Mouse (Mus musculus): ENCODE measurements at regions not wholly inside any gene's neighbourhood (a gene's known extent, or its start where the extent isn't known, plus 50 kb on each side); places are given as distances from the start of the nearest gene placed in this dataset.

- Histone ChIP-seq H3K36me3 (replicated peaks; ENCODE audit: control insufficient read depth, insufficient read depth, low read length) (no peaks in the 10 kb centered on the region), H3K27me3 (ENCODE audit: control insufficient read depth, insufficient read depth, low read length) (no peaks in the 10 kb centered on the region), H3K9me3 (replicated peaks; ENCODE audit: control insufficient read depth, low read length) (no peaks in the 10 kb centered on the region), H3K27ac (ENCODE audit: low read depth) (no peak overlapping the region), H3K4me2 (ENCODE audit: low read depth, low read length) (no peak overlapping the region), H3K4me3 (ENCODE audit: low read depth, low read length) (no peak overlapping the region), H3K9ac (replicated peaks; ENCODE audit: low read depth, low read length) (no peak overlapping the region), H3K4me1 (ENCODE audit: control insufficient read depth, insufficient read depth) (no peaks in the 10 kb centered on the region)
- no peak for DNase-seq (ENCODE audit: low spot score)
- 75% methylated on average over 3 of the region's 3 CpGs for WGBS
- TF ChIP-seq EP300 (IDR thresholded peaks at IDR 0.05; ENCODE audit: low read depth): no peak
- TF ChIP-seq CTCF (IDR thresholded peaks at IDR 0.05; ENCODE audit: low read depth): no peak
- no peak for ATAC-seq (ENCODE audit: insufficient read depth, low read depth)
Measured at GRCm38 (mm10) chr8:6775103-6775502, 1670.0 kb upstream of the Slc10a2 start.

- Histone ChIP-seq H3K4me2 (ENCODE audit: low read depth, low read length) (no peak overlapping the region), H3K9ac (replicated peaks; ENCODE audit: low read depth, low read length) (no peak overlapping the region), H3K27ac (ENCODE audit: low read depth) (no peak overlapping the region), H3K36me3 (replicated peaks; ENCODE audit: control insufficient read depth, insufficient read depth, low read length) (no peaks in the 10 kb centered on the region), H3K4me1 (ENCODE audit: control insufficient read depth, insufficient read depth) (no peaks in the 10 kb centered on the region), H3K9me3 (replicated peaks; ENCODE audit: control insufficient read depth, low read length) (no peaks in the 10 kb centered on the region), H3K27me3 (ENCODE audit: control insufficient read depth, insufficient read depth, low read length) (no peaks in the 10 kb centered on the region), H3K4me3 (ENCODE audit: low read depth, low read length) (no peak overlapping the region)
- TF ChIP-seq EP300 (IDR thresholded peaks at IDR 0.05; ENCODE audit: low read depth) (no peak), CTCF (IDR thresholded peaks at IDR 0.05; ENCODE audit: low read depth) (no peak)
- ATAC-seq (ENCODE audit: insufficient read depth, low read depth) (no peak), DNase-seq (ENCODE audit: low spot score) (no peak)
- WGBS: 79% methylated on average over 3 of the region's 3 CpGs
Measured at GRCm38 (mm10) chr8:6729571-6729970, 1624.4 kb upstream of the Slc10a2 start.

GRCm38 (mm10) chr8:6708886-6709449 is 1603.8 kb upstream of the Slc10a2 start:
- Histone ChIP-seq H3K9me3 (replicated peaks; ENCODE audit: control insufficient read depth, low read length) (no peaks in the 10 kb centered on the region), H3K9ac (replicated peaks; ENCODE audit: low read depth, low read length) (no peak overlapping the region), H3K4me2 (ENCODE audit: low read depth, low read length) (no peak overlapping the region), H3K4me1 (ENCODE audit: control insufficient read depth, insufficient read depth) (no peaks in the 10 kb centered on the region), H3K27ac (ENCODE audit: low read depth) (no peak overlapping the region), H3K27me3 (ENCODE audit: control insufficient read depth, insufficient read depth, low read length) (no peaks in the 10 kb centered on the region), H3K4me3 (ENCODE audit: low read depth, low read length) (no peak overlapping the region), H3K36me3 (replicated peaks; ENCODE audit: control insufficient read depth, insufficient read depth, low read length) (no peaks in the 10 kb centered on the region)
- 44% methylated on average over 3 of the region's 3 CpGs for WGBS
- DNase-seq (ENCODE audit: low spot score) (no peak), ATAC-seq (ENCODE audit: insufficient read depth, low read depth) (no peak)
- no peak for TF ChIP-seq CTCF (IDR thresholded peaks at IDR 0.05; ENCODE audit: low read depth)
- no peak for TF ChIP-seq EP300 (IDR thresholded peaks at IDR 0.05; ENCODE audit: low read depth)

- Histone ChIP-seq H3K4me3 (ENCODE audit: low read depth, low read length) (no peak overlapping the region), H3K9me3 (replicated peaks; ENCODE audit: control insufficient read depth, low read length) (no peaks in the 10 kb centered on the region), H3K4me1 (ENCODE audit: control insufficient read depth, insufficient read depth) (no peaks in the 10 kb centered on the region), H3K36me3 (replicated peaks; ENCODE audit: control insufficient read depth, insufficient read depth, low read length) (no peaks in the 10 kb centered on the region), H3K4me2 (ENCODE audit: low read depth, low read length) (no peak overlapping the region), H3K27ac (ENCODE audit: low read depth) (no peak overlapping the region), H3K9ac (replicated peaks; ENCODE audit: low read depth, low read length) (no peak overlapping the region), H3K27me3 (ENCODE audit: control insufficient read depth, insufficient read depth, low read length) (no peaks in the 10 kb centered on the region)
- ATAC-seq (ENCODE audit: insufficient read depth, low read depth) (no peak), DNase-seq (ENCODE audit: low spot score) (no peak)
- 78% methylated on average over 4 of the region's 4 CpGs for WGBS
- TF ChIP-seq CTCF (IDR thresholded peaks at IDR 0.05; ENCODE audit: low read depth): no peak
- no peak for TF ChIP-seq EP300 (IDR thresholded peaks at IDR 0.05; ENCODE audit: low read depth)
Measured at GRCm38 (mm10) chr8:6688595-6688994, 1583.4 kb upstream of the Slc10a2 start.

- Histone ChIP-seq H3K9me3 (replicated peaks; ENCODE audit: control insufficient read depth, low read length) (no peaks in the 10 kb centered on the region), H3K4me1 (ENCODE audit: control insufficient read depth, insufficient read depth) (no peaks in the 10 kb centered on the region), H3K27me3 (ENCODE audit: control insufficient read depth, insufficient read depth, low read length) (no peaks in the 10 kb centered on the region), H3K27ac (ENCODE audit: low read depth) (no peak overlapping the region), H3K4me2 (ENCODE audit: low read depth, low read length) (no peak overlapping the region), H3K36me3 (replicated peaks; ENCODE audit: control insufficient read depth, insufficient read depth, low read length) (no peaks in the 10 kb centered on the region), H3K9ac (replicated peaks; ENCODE audit: low read depth, low read length) (no peak overlapping the region), H3K4me3 (ENCODE audit: low read depth, low read length) (no peak overlapping the region)
- DNase-seq (ENCODE audit: low spot score): no peak
- TF ChIP-seq CTCF (IDR thresholded peaks at IDR 0.05; ENCODE audit: low read depth) (no peak), EP300 (IDR thresholded peaks at IDR 0.05; ENCODE audit: low read depth) (no peak)
- ATAC-seq (ENCODE audit: insufficient read depth, low read depth): no peak
- 78% methylated on average over 1 of the region's 1 CpGs for WGBS
Measured at GRCm38 (mm10) chr8:6658860-6659259, 1553.7 kb upstream of the Slc10a2 start.

GRCm38 (mm10) chr8:6657451-6657990 is 1552.4 kb upstream of the Slc10a2 start:
- no peak overlapping the region for H3K4me3 ChIP-seq (ENCODE audit: low read depth, low read length)
- H3K4me1 ChIP-seq (ENCODE audit: control insufficient read depth, insufficient read depth): no peaks in the 10 kb centered on the region
- WGBS: 59% methylated on average over 3 of the region's 3 CpGs
- no peak overlapping the region for H3K9ac ChIP-seq (replicated peaks; ENCODE audit: low read depth, low read length)
- no peaks in the 10 kb centered on the region for H3K27me3 ChIP-seq (ENCODE audit: control insufficient read depth, insufficient read depth, low read length)
- H3K4me2 ChIP-seq (ENCODE audit: low read depth, low read length): no peak overlapping the region
- TF ChIP-seq CTCF (IDR thresholded peaks at IDR 0.05; ENCODE audit: low read depth): no peak
- no peak for TF ChIP-seq EP300 (IDR thresholded peaks at IDR 0.05; ENCODE audit: low read depth)
- no peak for ATAC-seq (ENCODE audit: insufficient read depth, low read depth)
- DNase-seq (ENCODE audit: low spot score): no peak
- H3K27ac ChIP-seq (ENCODE audit: low read depth): no peak overlapping the region
- no peaks in the 10 kb centered on the region for H3K9me3 ChIP-seq (replicated peaks; ENCODE audit: control insufficient read depth, low read length)
- H3K36me3 ChIP-seq (replicated peaks; ENCODE audit: control insufficient read depth, insufficient read depth, low read length): no peaks in the 10 kb centered on the region

All from heart, postnatal 0 days (tissue).